In the genomic region with DNA sequence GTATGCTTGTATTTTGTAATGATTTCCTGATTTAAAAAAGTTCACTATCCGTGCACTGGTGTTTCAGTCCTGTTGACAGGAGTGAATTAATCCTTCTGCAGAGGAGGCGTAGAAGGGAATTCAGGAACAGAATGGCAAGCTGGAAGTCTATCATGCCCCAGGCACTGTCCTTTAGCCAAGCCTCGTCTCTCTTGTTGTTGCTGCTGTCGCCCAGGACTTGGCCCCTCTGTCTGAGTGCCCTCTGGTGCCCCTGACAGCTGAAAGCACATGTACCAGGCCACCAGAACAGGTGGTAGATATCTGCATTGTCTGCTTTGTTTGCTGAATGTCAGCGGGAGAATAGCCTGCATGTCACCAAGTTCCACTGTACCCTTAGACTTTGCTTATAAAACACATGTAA, we compare ENCODE assay signal across 18 mouse cellular contexts.
A peak's percentile ranks its signal among the peaks of the same experiment; 100 is the strongest.
DNase-seq lines count a peak whose midpoint lies in the region; ATAC-seq and TF ChIP-seq lines count a peak whose summit lies in the region.
"Had no signal": no experiment of that assay in that cellular context is flagged by ENCODE, and none has a peak within 500 bp of the region (broad histone marks: within the 10 kb centered on the region; RNA-seq: fewer than 3 reads in every experiment).

No protein-coding gene starts in this region.

- intact Hi-C loops in heart, postnatal 10 days (cut with DNase I), result no loop called here
- intact Hi-C loops in left cerebral cortex, postnatal 4 days (cut with DNase I), result no loop called here
- intact Hi-C loops in left cerebral cortex, postnatal 14 days (cut with DNase I), result no loop called here

- no peak for TF ChIP-seq CTCF in intestine, postnatal 0 days (IDR thresholded peaks at IDR 0.05; ENCODE audit: low read depth)

- peak; percentile 22 to 40 for DNase-seq in cerebellum, postnatal 14 days
- DNase-seq in cerebellum, postnatal 36 days, result no peak
- peak; percentile 85 for DNase-seq in heart, adult 11 months
- no peak for DNase-seq in heart, postnatal 10 days
- DNase-seq in left cerebral cortex, postnatal 4 days, result peak; percentile 21
- DNase-seq in left cerebral cortex, postnatal 14 days (ENCODE audit: low spot score in 2 of 2), result no peak
- peak; percentile 6 for DNase-seq in mesoderm, embryonic 11.5 days (ENCODE audit: low read depth, low spot score)
- DNase-seq: adrenal gland, adult 2 months; adrenal gland, postnatal 10 days; adrenal gland, postnatal 25 days; cerebellum, adult 11-12 months; cerebellum, adult 2 months; cerebellum, adult 9-11 months had no signal

- H3K27ac ChIP-seq in intestine, postnatal 0 days (ENCODE audit: low read depth, low read length), result no peak overlapping the region
- H3K27ac ChIP-seq: embryonic facial prominence, embryonic 10.5 days; embryonic facial prominence, embryonic 12.5 days had no signal

- H3K4me1 ChIP-seq in intestine, postnatal 0 days (replicated peaks; ENCODE audit: control insufficient read depth, insufficient read depth, low read length), result no peaks in the 10 kb centered on the region
- H3K4me1 ChIP-seq: embryonic facial prominence, embryonic 10.5 days; embryonic facial prominence, embryonic 12.5 days had no signal

- H3K9ac ChIP-seq in intestine, postnatal 0 days (ENCODE audit: low read depth, low read length), result no peak overlapping the region
- H3K9ac ChIP-seq: embryonic facial prominence, embryonic 12.5 days had no signal

- H3K4me3 ChIP-seq in intestine, postnatal 0 days (ENCODE audit: low read depth, low read length), result no peak overlapping the region
- H3K4me3 ChIP-seq: embryonic facial prominence, embryonic 10.5 days; embryonic facial prominence, embryonic 12.5 days had no signal

- no peaks in the 10 kb centered on the region for H3K9me3 ChIP-seq in intestine, postnatal 0 days (ENCODE audit: control insufficient read depth)
- H3K9me3 ChIP-seq: embryonic facial prominence, embryonic 10.5 days; embryonic facial prominence, embryonic 12.5 days had no signal

- no peaks in the 10 kb centered on the region for H3K36me3 ChIP-seq in intestine, postnatal 0 days (ENCODE audit: control insufficient read depth, insufficient read depth)
- H3K36me3 ChIP-seq: embryonic facial prominence, embryonic 10.5 days; embryonic facial prominence, embryonic 12.5 days had no signal

- WGBS in intestine, postnatal 0 days, result 74% methylated on average over 5 of the region's 5 CpGs

- no peak overlapping the region for H3K4me2 ChIP-seq in intestine, postnatal 0 days (replicated peaks; ENCODE audit: low read depth)
- H3K4me2 ChIP-seq: embryonic facial prominence, embryonic 12.5 days had no signal

- ATAC-seq in intestine, postnatal 0 days, result no peak
- ATAC-seq: forebrain, embryonic 14.5 days; forebrain, embryonic 16.5 days had no signal

- no peaks in the 10 kb centered on the region for H3K27me3 ChIP-seq in intestine, postnatal 0 days (replicated peaks; ENCODE audit: control insufficient read depth, insufficient read depth, low read length)
- H3K27me3 ChIP-seq: embryonic facial prominence, embryonic 12.5 days had no signal

Comparison
In these comparisons a context has a peak if more than half of its experiments do, and no peak if none do; other contexts are left out.
1. DNase-seq: peak in cerebellum, postnatal 14 days (2 of 2), heart, adult 11 months (single experiment), left cerebral cortex, postnatal 4 days (single experiment) and mesoderm, embryonic 11.5 days (single experiment); none in cerebellum, postnatal 36 days (0 of 2), heart, postnatal 10 days (0 of 2) and left cerebral cortex, postnatal 14 days (0 of 2).